Mouse (Mus musculus) forebrain, embryonic 10.5 days (tissue): ENCODE measurements around the gene Pbp2. TPM values are rescaled to one million over a fixed set of nuclear protein-coding genes. Genes with fewer than 3 reads are reported as not detected.

Experiments
- DNase-seq: peaks from one replicate; pipeline ENCODE4 v3.0.0-alpha.2; 2017; ENCODE audit warnings: low spot score; ENCODE audit errors: extremely low spot score
- H3K27ac ChIP-seq: fragments of 300-500 bp; sonication (generic); 2 replicates; pipeline ENCODE4 v1.5.1; 2016; ENCODE audit warnings: mild to moderate bottlenecking
- H3K27me3 ChIP-seq: fragments of 300-500 bp; sonication (generic); 2 replicates; pipeline ENCODE4 v1.6.1; 2016; ENCODE audit warnings: mild to moderate bottlenecking; ENCODE audit not compliant: poor library complexity, severe bottlenecking
- H3K36me3 ChIP-seq: fragments of 300-500 bp; sonication (generic); replicated peaks from 2 replicates; pipeline ENCODE4 v1.6.1; 2016; ENCODE audit warnings: mild to moderate bottlenecking, moderate library complexity
- H3K4me1 ChIP-seq: fragments of 300-500 bp; sonication (generic); 2 replicates; pipeline ENCODE4 v1.6.1; 2016
- H3K4me3 ChIP-seq: fragments of 300-500 bp; sonication (generic); 2 replicates; pipeline ENCODE4 v1.5.1; 2016; ENCODE audit warnings: mild to moderate bottlenecking, moderate library complexity
- H3K9me3 ChIP-seq: fragments of 300-500 bp; sonication (generic); 2 replicates; pipeline ENCODE4 v1.6.1; 2016; ENCODE audit warnings: mild to moderate bottlenecking, moderate library complexity
- WGBS: fragments of 180-500 bp; shearing (Covaris S2); methylation state at CpG from one replicate; pipeline ENCODE4 v1.1.7; 2016; 5-methylcytosine and 5-hydroxymethylcytosine counted together
- polyA plus RNA-seq: library from polyadenylated mRNA; unstranded; fragments of >200 nt; fragmentation: Nextera tagmentation; extraction: Ambion mirVana; gene quantifications from 2 replicates; pipeline ENCODE4 v1.2.1, GENCODE M21; 2016

The Pbp2 gene
- polyA plus RNA-seq, 1 experiment from 2014 or later = not detected

DNA sequence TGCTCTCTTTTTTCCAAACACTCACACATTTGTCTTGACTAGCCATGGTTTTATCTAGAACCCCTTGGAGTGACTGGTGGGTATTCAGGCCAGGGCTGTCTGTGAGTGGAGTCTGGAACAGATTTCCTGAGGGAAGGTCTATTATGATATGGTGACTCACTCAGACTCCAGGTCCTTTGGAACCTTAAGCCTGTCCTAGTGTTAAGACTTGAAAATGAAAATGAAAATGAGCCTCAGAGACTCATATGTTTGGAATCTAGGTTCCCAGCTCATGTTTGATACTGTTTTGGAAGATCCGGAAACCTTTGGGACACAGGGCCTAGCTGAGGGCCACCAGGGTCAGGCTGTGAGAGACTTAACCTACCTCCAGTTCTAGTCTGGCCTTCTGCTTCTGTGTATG, 44.1 kb downstream of the Pbp2 start:
- Histone ChIP-seq H3K27me3 (no peaks in the 10 kb centered on the region), H3K4me1 (peaks cover 21% of the 10 kb centered on the region), H3K4me3 (no peak overlapping the region), H3K36me3 (no peaks in the 10 kb centered on the region), H3K9me3 (0 out of 2 replicates have a peak, but pooled peaks cover 3% of the 10 kb centered on the region), H3K27ac (no peak overlapping the region)
- 88% methylated on average over 1 of the region's 1 CpGs for WGBS
- DNase-seq = no peak

DNA sequence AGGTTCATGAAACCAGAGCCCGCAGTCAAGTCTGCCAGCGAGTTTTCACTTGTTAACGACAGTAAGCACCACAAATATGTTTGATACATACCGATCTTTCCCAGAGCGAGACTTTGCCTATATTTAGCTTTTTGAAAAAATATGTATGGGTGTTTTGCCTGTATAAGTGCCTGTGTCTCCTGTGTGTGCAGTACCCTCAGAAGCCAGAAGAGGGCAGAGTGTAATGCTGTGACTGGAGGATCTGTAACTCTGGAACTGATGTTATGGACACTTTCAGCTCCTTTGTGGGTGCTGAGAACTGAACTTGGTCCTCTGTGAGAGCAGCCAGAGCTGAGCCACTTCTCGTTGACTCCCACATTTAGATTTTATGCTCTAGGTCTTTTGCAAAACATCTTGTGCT, 46.1 kb downstream of the Pbp2 start:
- no peak for DNase-seq
- Histone ChIP-seq H3K27ac (no peak overlapping the region), H3K27me3 (no peaks in the 10 kb centered on the region), H3K9me3 (0 out of 2 replicates have a peak, but pooled peaks cover 3% of the 10 kb centered on the region), H3K4me3 (no peak overlapping the region), H3K4me1 (peaks cover 5% of the 10 kb centered on the region; the same call in 1 of the 2 replicates), H3K36me3 (no peaks in the 10 kb centered on the region)
- WGBS = 95% methylated on average over 6 of the region's 6 CpGs

DNA sequence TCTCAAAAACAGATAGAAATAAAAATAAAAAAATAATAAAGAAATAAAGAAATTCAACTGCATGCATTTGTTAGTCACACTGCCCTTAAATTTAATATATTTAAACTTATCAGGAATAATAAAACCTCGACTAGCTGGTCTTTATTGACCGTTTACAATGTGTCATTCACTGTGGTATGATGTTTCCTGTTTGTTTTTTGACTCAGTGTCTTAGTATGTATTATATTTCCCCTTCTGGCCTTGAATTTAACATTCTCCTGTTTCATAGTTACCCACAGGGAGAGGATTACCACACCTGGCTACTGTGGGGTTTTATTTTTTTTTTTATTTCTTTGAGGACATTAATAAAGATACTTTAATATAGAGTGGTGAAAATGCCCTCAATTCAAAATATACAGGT, 47.6 kb downstream of the Pbp2 start:
- Histone ChIP-seq H3K27ac (no peak overlapping the region), H3K9me3 (0 out of 2 replicates have a peak, but pooled peaks cover 3% of the 10 kb centered on the region), H3K27me3 (no peaks in the 10 kb centered on the region), H3K36me3 (no peaks in the 10 kb centered on the region), H3K4me3 (no peak overlapping the region), H3K4me1 (no peaks in the 10 kb centered on the region)
- 80% methylated on average over 2 of the region's 2 CpGs for WGBS
- no peak for DNase-seq

- Histone ChIP-seq H3K36me3 (no peaks in the 10 kb centered on the region), H3K4me1 (no peaks in the 10 kb centered on the region), H3K4me3 (no peak overlapping the region), H3K27me3 (no peaks in the 10 kb centered on the region), H3K9me3 (0 out of 2 replicates have a peak, but pooled peaks cover 3% of the 10 kb centered on the region), H3K27ac (no peak overlapping the region)
- no peak for DNase-seq
- WGBS = 89% methylated on average over 9 of the region's 9 CpGs
Observed at GRCm38 (mm10) chr6:135261124-135261523, 49.1 kb downstream of the Pbp2 start.

DNA sequence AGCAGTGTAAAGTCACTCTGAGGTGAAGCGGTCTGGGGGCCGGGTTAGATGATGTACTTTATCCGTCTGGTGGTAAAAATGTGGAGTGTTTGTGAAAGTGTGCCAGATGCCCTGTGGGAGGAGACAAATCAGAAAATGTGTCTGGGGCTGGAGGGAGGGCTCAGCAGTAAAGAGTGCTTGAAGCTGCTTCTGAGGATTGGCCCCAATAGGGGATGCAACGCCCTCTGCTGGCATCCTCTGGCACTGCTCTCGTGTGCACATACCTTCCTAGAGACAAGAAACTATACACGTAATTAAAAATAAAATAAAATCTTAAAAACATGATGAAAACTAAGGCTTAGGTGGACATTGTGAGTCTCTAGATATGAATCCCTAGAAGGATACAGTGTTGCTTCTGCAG, 49.8 kb downstream of the Pbp2 start:
- WGBS = 88% methylated on average over 6 of the region's 6 CpGs

More for the DNA sequence above, 49.8 kb downstream of the Pbp2 start:
- Histone ChIP-seq H3K27me3 (no peaks in the 10 kb centered on the region), H3K9me3 (0 out of 2 replicates have a peak, but pooled peaks cover 6% of the 10 kb centered on the region), H3K27ac (no peak overlapping the region), H3K4me3 (no peak overlapping the region), H3K4me1 (no peaks in the 10 kb centered on the region), H3K36me3 (no peaks in the 10 kb centered on the region)
- DNase-seq = no peak

Other genes starting within 250 kb of the Pbp2 start
- 3.8 and 4.0 TPM in 2 replicates for gene Gprc5a, start 244.8 kb downstream of the Pbp2 start, polyA plus RNA-seq
- 0.11 TPM in 1 of 2 replicates, not detected in the other for gene Gprc5d, start 192.1 kb downstream of the Pbp2 start, polyA plus RNA-seq
- 23.3 and 25.4 TPM in 2 replicates for gene Fam234b, start 112.4 kb downstream of the Pbp2 start, polyA plus RNA-seq
- gene Hebp1, start 112.4 kb downstream of the Pbp2 start, polyA plus RNA-seq = 3.5 and 7.6 TPM in 2 replicates
- 0.16 TPM in 1 of 2 replicates, not detected in the other for gene Gsg1, start 56.1 kb downstream of the Pbp2 start, polyA plus RNA-seq
- gene Emp1, start 52.1 kb upstream of the Pbp2 start, polyA plus RNA-seq = 3.4 and 5.1 TPM in 2 replicates